Mouse (Mus musculus) testis, postnatal 14 days (tissue): Measurements from ENCODE around the gene Stpg4.

ENCODE experiments used
- DNase-seq: peaks from one replicate; pipeline ENCODE4 v3.0.0; 2021; ENCODE audit warnings: low spot score

Gene Stpg4

DNA sequence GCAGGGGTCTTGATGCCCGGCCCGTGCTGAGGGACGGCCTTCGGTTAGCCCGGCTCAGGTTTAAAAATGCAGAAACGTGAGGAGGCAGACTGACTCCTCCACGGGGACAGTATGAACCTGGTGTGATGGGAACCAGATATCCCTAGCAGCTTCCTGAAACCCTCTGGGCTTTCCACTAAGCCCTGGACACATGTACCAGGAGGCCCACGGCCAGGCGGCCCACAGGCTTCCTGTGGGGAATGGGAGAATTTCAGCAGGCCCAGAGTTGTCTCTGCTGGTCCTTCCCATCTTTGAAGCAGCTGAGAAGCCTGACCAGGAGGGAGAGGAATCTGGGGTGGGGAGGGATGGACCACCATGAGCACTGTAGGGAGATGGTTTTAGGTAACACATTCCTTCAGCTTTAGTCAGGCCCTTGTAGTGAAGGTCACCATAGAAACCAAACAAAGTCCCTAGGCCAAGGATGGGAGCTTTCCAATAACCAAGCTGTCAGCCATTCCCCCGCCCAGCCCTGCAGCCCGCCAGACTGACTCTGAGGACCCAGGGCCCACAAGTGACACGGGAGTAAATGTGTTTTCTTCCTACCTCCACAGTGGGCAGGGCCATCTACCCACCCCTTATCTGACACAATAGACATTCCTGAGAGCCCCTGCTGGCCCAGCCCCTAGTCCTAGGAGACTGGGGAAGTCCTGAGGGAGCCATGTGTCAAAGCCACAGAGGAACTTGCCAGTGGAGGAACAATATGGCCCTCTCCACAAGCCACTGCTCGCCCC is 76.9 kb downstream of the Stpg4 start:
- DNase-seq: no peak

DNA sequence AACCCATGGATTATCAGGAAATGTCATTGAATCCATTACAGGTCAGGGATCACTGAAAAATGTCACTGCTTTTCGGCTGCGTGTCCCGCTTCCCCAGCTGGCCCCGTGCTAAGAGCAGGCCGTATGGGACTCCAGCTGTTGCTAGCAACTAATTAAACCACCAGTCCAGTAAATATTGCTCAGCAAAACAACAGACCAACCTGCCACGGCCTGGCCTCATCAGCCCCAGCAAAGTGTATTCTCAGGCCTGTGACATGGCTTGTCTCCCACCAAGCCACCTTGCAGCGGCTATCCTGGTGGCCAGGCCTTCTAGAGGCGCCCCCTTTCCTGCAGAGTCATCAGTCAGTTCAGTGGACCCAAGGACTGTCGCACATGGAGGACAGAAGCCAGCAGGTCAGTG is 78.0 kb downstream of the Stpg4 start:
- DNase-seq: no peak

DNA sequence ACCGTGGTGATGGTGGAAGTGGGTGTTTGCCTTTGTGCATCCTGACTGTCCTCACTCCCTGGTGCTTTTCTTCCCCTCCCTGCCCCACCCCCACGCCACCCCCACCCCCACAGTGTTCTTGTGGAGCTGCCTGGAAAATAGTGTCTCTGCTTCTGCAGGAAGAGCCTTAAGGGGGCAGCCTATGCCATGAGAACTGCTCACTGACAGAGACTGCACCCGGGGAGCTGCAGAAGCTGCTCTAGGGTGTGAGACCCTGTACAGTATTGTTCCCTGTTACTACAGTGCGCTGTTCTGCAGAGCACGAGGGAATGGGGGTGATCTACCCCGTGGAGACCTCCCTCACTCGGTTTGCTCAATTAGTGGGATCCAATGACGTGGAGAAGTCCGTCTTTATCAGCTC is 78.5 kb downstream of the Stpg4 start:
- no peak for DNase-seq

DNA sequence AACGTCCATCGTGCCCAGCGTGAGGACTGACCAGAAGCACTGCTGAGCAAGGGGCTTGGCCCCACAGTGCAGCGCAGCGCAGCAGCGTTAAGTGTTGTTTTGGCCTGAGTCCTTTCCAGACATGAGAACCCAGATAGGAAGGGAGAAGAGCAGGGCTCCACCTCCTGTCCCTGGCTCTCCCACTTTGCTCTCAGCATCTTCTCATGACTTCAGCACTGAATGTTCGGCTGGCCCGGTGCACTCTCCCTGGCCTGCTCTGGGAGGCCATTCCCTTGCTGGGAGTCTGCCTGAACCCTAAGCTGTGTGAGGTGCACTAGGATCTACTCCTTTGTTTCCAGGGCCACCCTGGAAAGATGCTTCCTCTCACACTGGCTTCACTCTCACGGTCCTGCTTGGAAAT is 79.2 kb downstream of the Stpg4 start:
- DNase-seq: no peak

DNA sequence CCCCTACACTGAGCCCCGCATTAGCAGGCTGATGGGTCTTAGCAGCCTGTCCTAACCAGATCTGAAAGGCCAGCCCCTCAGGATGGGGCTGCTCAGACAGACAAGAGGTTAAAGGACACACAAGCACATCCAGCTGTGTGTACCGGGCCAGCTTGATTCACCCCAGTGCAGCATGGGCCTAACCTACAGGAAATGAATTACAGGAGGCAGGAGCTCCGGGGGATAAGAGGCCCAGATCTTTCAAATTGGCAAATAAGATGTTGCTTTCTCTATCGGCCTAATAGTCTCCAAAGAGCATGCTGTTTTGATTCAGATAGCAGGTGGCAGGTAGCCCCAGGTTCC is 82.3 kb downstream of the Stpg4 start:
- DNase-seq: no peak

DNA sequence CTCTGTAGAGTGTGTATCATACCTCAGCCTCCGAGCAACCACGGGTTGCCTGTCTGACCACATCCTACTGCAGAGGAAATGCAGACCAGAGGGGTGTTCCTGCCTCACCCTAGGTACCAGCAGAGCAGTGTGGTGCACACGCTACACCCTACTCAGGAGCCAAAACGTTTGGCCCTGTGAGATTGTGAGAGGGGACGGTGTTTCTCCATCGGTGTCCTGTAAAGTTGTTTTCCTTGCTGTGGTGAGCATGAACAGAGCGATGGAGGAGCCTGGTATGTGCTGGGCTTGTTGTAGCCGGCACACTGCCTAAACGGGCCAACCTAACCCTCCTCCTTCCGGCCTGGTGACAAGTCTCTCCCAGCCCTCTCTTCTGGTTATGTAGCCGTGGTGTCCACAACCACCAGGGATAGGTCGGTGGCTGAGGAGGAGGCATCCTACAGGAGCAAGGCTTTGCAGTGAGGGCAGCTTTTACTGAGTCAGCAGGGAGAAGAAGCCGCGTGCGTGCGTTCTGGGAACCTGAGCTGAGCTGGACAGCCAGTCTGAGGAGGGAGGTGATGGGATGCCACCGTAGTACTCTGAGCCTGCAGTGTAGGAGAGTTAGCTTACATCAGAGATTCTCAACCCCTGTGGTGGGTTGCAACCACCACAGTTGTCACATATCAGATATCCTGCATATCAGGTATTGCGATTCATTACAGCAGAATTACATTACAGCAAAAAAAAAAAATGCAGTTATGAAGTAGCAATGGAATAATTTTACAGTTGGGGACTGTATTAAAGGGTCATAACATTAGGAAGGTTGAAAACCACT is 82.9 kb downstream of the Stpg4 start:
- DNase-seq: no peak

DNA sequence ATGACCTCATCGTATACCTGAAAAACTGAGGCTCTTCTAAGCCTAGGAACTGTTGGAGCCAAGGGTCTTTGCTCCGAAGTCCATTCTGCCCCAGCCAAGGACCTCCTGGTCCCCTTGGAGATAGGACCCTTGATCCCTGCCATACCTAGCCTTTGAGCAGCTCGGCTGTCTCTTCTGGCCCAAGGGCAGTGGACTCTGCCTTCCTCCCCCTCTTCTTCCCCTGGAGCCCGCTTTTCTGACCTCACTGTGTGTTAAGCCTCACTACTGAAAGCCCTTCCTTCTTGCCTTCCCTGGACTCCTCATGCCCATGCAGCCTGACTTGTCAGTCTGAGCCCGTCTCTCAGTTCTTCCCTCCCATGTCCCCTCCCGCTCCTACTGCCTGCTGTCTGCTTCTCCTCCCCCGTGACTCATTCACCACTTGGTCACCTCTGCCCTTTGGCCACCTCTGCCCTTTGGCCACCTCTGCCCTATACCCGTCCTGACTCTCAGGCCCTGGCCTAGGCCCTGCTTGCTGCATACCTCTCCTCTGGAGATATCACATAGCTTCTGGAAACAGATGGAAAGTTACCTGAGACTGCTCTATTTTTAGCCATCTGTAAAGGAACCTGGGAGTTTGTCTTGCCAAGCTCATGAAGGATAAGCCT is 84.4 kb downstream of the Stpg4 start:
- no peak for DNase-seq
